Mouse (Mus musculus): Measurements from ENCODE around the gene Cldn3.
"Not testable (repeated sequence)": the region's sequence is repeated elsewhere in the genome, so short reads cannot be mapped to it uniquely, and the experiment has no call there.

Cldn3 gene

GRCm38 (mm10) chr5:134985633-134986297 is at the start of gene Cldn3:
Gene Cldn3 (plus strand): TSS chr5:134986214.
- DNase-seq, result peak; percentile 88

GRCm38 (mm10) chr5:134936626-134937185 is 49.3 kb upstream of the Cldn3 start:
- DNase-seq, result no peak

- no peak for DNase-seq
Measured at GRCm38 (mm10) chr5:134939069-134939468, 46.9 kb upstream of the Cldn3 start.

GRCm38 (mm10) chr5:134939554-134939953 is 46.5 kb upstream of the Cldn3 start:
- DNase-seq, result not testable (repeated sequence)

GRCm38 (mm10) chr5:134941472-134942209 is 44.4 kb upstream of the Cldn3 start:
- no peak for DNase-seq

GRCm38 (mm10) chr5:134942740-134943139 is 43.3 kb upstream of the Cldn3 start:
- DNase-seq, result peak; percentile 57

GRCm38 (mm10) chr5:134944179-134944578 is 41.8 kb upstream of the Cldn3 start:
- DNase-seq, result no peak

GRCm38 (mm10) chr5:134945266-134945959 is 40.6 kb upstream of the Cldn3 start:
- DNase-seq, result no peak

- no peak for DNase-seq
Measured at GRCm38 (mm10) chr5:134946063-134946856, 39.8 kb upstream of the Cldn3 start.

- DNase-seq, result peak; percentile 74
Measured at GRCm38 (mm10) chr5:134946857-134947255, 39.2 kb upstream of the Cldn3 start, which contains the start of gene Cldn4. Gene Cldn4 (minus strand): TSS chr5:134946934.

- DNase-seq, result peak; percentile 67
Measured at GRCm38 (mm10) chr5:134947420-134948084, 38.5 kb upstream of the Cldn3 start.

- DNase-seq, result no peak
Measured at GRCm38 (mm10) chr5:134948085-134948439, 38.0 kb upstream of the Cldn3 start.

- DNase-seq, result peak; percentile 86
Measured at GRCm38 (mm10) chr5:134951053-134951884, 34.7 kb upstream of the Cldn3 start.

GRCm38 (mm10) chr5:134955491-134955890 is 30.5 kb upstream of the Cldn3 start:
- DNase-seq, result no peak

GRCm38 (mm10) chr5:134959114-134959513 is 26.9 kb upstream of the Cldn3 start:
- DNase-seq, result no peak

GRCm38 (mm10) chr5:134960430-134960829 is 25.6 kb upstream of the Cldn3 start:
- DNase-seq, result no peak

- DNase-seq, result no peak
Measured at GRCm38 (mm10) chr5:134961519-134961918, 24.5 kb upstream of the Cldn3 start.

- peak; percentile 82 for DNase-seq
Measured at GRCm38 (mm10) chr5:134963546-134963945, 22.5 kb upstream of the Cldn3 start.

- DNase-seq, result not testable (repeated sequence)
Measured at GRCm38 (mm10) chr5:134964655-134965054, 21.4 kb upstream of the Cldn3 start.

GRCm38 (mm10) chr5:134965473-134965851 is 20.6 kb upstream of the Cldn3 start:
- DNase-seq, result peak; percentile 90
